Mouse (Mus musculus): ENCODE data around the gene Lifr. TPM values are rescaled to one million over a fixed set of nuclear protein-coding genes. Genes with fewer than 3 reads are reported as not detected.

Lifr gene
- polyA plus RNA-seq, 1 experiment from 2014 or later: 22.7 TPM

- Histone ChIP-seq H3K36me3 (ENCODE audit: control insufficient read depth, insufficient read depth, low read length) (peaks cover 21% of the 10 kb centered on the region), H3K4me1 (replicated peaks; ENCODE audit: control insufficient read depth, insufficient read depth, low read length) (0 out of 2 replicates have a peak, but pooled peaks cover 4% of the 10 kb centered on the region), H3K4me3 (ENCODE audit: low read length) (no peak overlapping the region), H3K9me3 (ENCODE audit: control insufficient read depth, low read length) (no peaks in the 10 kb centered on the region), H3K4me2 (ENCODE audit: low read depth, low read length) (no peak overlapping the region), H3K9ac (ENCODE audit: low read length) (no peak overlapping the region), H3K27me3 (ENCODE audit: control insufficient read depth, insufficient read depth, low read depth, low read length) (no peaks in the 10 kb centered on the region), H3K27ac (ENCODE audit: low read length) (no peak overlapping the region)
- ATAC-seq (ENCODE audit: low read depth): no peak
- 79% methylated on average over 7 of the region's 7 CpGs for WGBS
These were observed 82.9 kb downstream of the Lifr start for GRCm38 (mm10) chr15:7173346-7173745.

GRCm38 (mm10) chr15:7173776-7174175 is 83.4 kb downstream of the Lifr start:
- WGBS: 82% methylated on average over 8 of the region's 8 CpGs
- Histone ChIP-seq H3K9me3 (ENCODE audit: control insufficient read depth, low read length) (no peaks in the 10 kb centered on the region), H3K36me3 (ENCODE audit: control insufficient read depth, insufficient read depth, low read length) (peaks cover 22% of the 10 kb centered on the region), H3K4me3 (ENCODE audit: low read length) (no peak overlapping the region), H3K9ac (ENCODE audit: low read length) (no peak overlapping the region), H3K27me3 (ENCODE audit: control insufficient read depth, insufficient read depth, low read depth, low read length) (no peaks in the 10 kb centered on the region), H3K27ac (ENCODE audit: low read length) (no peak overlapping the region), H3K4me1 (replicated peaks; ENCODE audit: control insufficient read depth, insufficient read depth, low read length) (0 out of 2 replicates have a peak, but pooled peaks cover 4% of the 10 kb centered on the region), H3K4me2 (ENCODE audit: low read depth, low read length) (no peak overlapping the region)
- no peak for ATAC-seq (ENCODE audit: low read depth)

DNA sequence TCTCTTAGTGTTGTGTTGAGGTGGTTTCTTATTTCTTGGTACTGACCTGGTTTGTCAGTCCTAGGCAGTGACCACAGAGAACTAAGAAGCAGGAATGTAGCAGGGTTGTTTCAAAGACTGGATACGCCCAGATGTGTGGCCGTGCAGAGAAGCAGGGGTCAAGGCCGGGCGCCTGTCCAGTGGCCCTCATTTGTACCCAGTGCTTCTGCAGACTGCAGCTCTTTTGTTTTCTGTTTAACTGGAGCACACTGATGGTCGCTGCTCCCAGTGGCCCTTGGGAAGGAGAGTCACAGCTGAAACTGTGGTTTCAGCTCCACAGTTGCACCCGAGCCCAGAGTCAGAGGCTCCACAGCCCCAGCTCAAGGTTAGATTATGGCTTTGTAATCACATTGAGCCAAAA is 90.2 kb downstream of the Lifr start:
- Histone ChIP-seq H3K9ac (ENCODE audit: low read length) (no peak overlapping the region), H3K4me3 (ENCODE audit: low read length) (no peak overlapping the region), H3K4me1 (replicated peaks; ENCODE audit: control insufficient read depth, insufficient read depth, low read length) (no peaks in the 10 kb centered on the region), H3K9me3 (ENCODE audit: control insufficient read depth, low read length) (0 out of 2 replicates have a peak, but pooled peaks cover 2% of the 10 kb centered on the region), H3K36me3 (ENCODE audit: control insufficient read depth, insufficient read depth, low read length) (peaks cover 36% of the 10 kb centered on the region), H3K4me2 (ENCODE audit: low read depth, low read length) (no peak overlapping the region), H3K27me3 (ENCODE audit: control insufficient read depth, insufficient read depth, low read depth, low read length) (no peaks in the 10 kb centered on the region), H3K27ac (ENCODE audit: low read length) (no peak overlapping the region)
- 87% methylated on average over 6 of the region's 6 CpGs for WGBS
- ATAC-seq (ENCODE audit: low read depth): no peak

DNA sequence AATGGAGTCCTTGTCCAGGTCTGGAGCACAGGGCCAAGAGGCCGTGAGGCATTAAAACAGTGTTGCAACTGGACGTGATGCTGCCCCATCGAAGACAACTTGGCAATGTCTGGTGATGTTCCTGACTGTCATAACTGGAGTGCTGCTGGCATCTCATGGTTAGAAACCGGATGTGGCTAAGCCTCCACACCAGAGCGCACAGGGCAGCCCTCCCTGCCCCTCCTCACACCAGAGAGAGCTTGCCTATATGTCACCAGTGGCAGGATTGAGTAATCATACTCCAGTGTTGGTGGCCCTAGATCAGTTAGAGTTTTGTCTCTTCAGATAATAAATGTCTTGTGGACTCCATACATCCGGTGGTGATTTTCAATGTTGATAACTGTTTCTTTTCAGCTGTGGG is 97.3 kb downstream of the Lifr start:
- ATAC-seq (ENCODE audit: low read depth): no peak; the same call in 1 of the 2 replicates
- Histone ChIP-seq H3K27ac (ENCODE audit: low read length) (no peak overlapping the region), H3K36me3 (ENCODE audit: control insufficient read depth, insufficient read depth, low read length) (peaks cover 40% of the 10 kb centered on the region), H3K9me3 (ENCODE audit: control insufficient read depth, low read length) (0 out of 2 replicates have a peak, but pooled peaks cover 2% of the 10 kb centered on the region), H3K4me1 (replicated peaks; ENCODE audit: control insufficient read depth, insufficient read depth, low read length) (0 out of 2 replicates have a peak, but pooled peaks cover 5% of the 10 kb centered on the region), H3K4me3 (ENCODE audit: low read length) (no peak overlapping the region), H3K4me2 (ENCODE audit: low read depth, low read length) (no peak overlapping the region), H3K27me3 (ENCODE audit: control insufficient read depth, insufficient read depth, low read depth, low read length) (no peaks in the 10 kb centered on the region), H3K9ac (ENCODE audit: low read length) (no peak overlapping the region)
- WGBS: 75% methylated on average over 6 of the region's 6 CpGs

GRCm38 (mm10) chr15:7189678-7190454 is 99.5 kb downstream of the Lifr start:
- H3K4me2 ChIP-seq (ENCODE audit: low read depth, low read length): no peak overlapping the region
- peak overlapping the region; percentile 18; the same call in 1 of the 2 replicates for H3K27ac ChIP-seq (ENCODE audit: low read length)
- H3K36me3 ChIP-seq (ENCODE audit: control insufficient read depth, insufficient read depth, low read length): peaks cover 32% of the 10 kb centered on the region
- ATAC-seq (ENCODE audit: low read depth): peak; percentile 36; the same call in 1 of the 2 replicates
- 0 out of 2 replicates have a peak, but pooled peaks cover 2% of the 10 kb centered on the region for H3K9me3 ChIP-seq (ENCODE audit: control insufficient read depth, low read length)
- no peak overlapping the region for H3K4me3 ChIP-seq (ENCODE audit: low read length)
- H3K27me3 ChIP-seq (ENCODE audit: control insufficient read depth, insufficient read depth, low read depth, low read length): no peaks in the 10 kb centered on the region
- no peak overlapping the region for H3K9ac ChIP-seq (ENCODE audit: low read length)
- WGBS: 68% methylated on average over 22 of the region's 22 CpGs
- H3K4me1 ChIP-seq (replicated peaks; ENCODE audit: control insufficient read depth, insufficient read depth, low read length): peaks cover 14% of the 10 kb centered on the region

DNA sequence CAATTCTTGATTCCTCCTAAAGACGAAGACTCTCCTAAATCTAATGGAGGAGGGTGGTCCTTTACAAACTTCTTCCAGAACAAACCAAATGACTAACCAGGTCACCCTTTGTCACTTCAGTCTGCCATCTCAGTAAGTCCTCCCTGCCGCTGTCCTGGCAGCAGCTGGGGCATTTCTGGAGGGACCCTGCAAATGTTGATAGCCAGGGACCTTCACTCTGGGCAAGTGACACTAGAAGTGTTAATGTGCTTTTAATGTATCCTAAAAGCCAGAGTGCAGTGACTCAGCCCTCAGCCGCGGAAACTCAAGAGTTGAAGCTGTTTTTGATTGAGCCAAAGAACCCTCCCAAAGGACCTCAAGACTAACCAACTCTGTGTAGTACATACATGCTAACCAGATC is 100.7 kb downstream of the Lifr start:
- Histone ChIP-seq H3K4me2 (ENCODE audit: low read depth, low read length) (no peak overlapping the region), H3K9me3 (ENCODE audit: control insufficient read depth, low read length) (no peaks in the 10 kb centered on the region), H3K27me3 (ENCODE audit: control insufficient read depth, insufficient read depth, low read depth, low read length) (no peaks in the 10 kb centered on the region), H3K4me3 (ENCODE audit: low read length) (no peak overlapping the region), H3K36me3 (ENCODE audit: control insufficient read depth, insufficient read depth, low read length) (peaks cover 24% of the 10 kb centered on the region), H3K27ac (ENCODE audit: low read length) (0 out of 2 replicates have a peak overlapping the region, but pooled peaks have one; percentile 6), H3K4me1 (replicated peaks; ENCODE audit: control insufficient read depth, insufficient read depth, low read length) (peaks cover 18% of the 10 kb centered on the region), H3K9ac (ENCODE audit: low read length) (no peak overlapping the region)
- WGBS: 66% methylated on average over 4 of the region's 4 CpGs
- peak; percentile 6; the same call in 1 of the 2 replicates for ATAC-seq (ENCODE audit: low read depth)

- Histone ChIP-seq H3K9ac (ENCODE audit: low read length) (no peak overlapping the region), H3K27me3 (ENCODE audit: control insufficient read depth, insufficient read depth, low read depth, low read length) (no peaks in the 10 kb centered on the region), H3K27ac (ENCODE audit: low read length) (no peak overlapping the region), H3K4me3 (ENCODE audit: low read length) (no peak overlapping the region), H3K9me3 (ENCODE audit: control insufficient read depth, low read length) (no peaks in the 10 kb centered on the region), H3K4me1 (replicated peaks; ENCODE audit: control insufficient read depth, insufficient read depth, low read length) (peaks cover 18% of the 10 kb centered on the region), H3K36me3 (ENCODE audit: control insufficient read depth, insufficient read depth, low read length) (peaks cover 15% of the 10 kb centered on the region), H3K4me2 (ENCODE audit: low read depth, low read length) (no peak overlapping the region)
- 96% methylated on average over 2 of the region's 2 CpGs for whole genome bisulfite sequencing
- ATAC-seq (ENCODE audit: low read depth): no peak
These were observed 102.2 kb downstream of the Lifr start for GRCm38 (mm10) chr15:7192582-7192981.

DNA sequence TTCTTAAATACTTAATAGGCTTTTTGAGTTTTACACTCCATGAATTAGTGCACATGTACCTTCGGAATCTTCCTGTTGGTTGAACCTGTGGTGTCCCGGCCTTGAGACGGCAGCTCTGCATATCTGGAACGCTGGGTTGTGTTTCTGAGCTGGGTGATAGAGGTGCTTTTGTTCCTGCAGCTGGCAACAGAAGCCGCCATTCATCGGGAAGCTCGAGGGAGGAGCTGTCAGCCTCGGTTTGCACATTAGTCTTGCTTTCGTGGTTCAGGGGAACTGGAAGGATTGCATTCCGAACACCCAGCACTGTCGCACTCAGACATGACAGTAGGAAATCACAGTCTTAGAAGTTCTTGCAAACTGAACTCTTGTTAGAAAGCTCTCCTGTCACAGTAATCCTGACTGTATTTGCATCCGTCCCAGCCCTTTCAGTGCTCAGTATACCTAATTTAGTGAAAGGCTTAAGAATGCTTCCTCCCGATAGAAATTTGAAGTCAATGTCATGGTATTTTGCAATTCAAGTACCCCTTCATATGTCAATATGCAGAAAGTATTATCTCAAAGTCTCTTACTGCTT is 103.8 kb downstream of the Lifr start:
- 34% methylated on average over 13 of the region's 13 CpGs for WGBS
- Histone ChIP-seq H3K9ac (ENCODE audit: low read length) (no peak overlapping the region), H3K9me3 (ENCODE audit: control insufficient read depth, low read length) (no peaks in the 10 kb centered on the region), H3K27me3 (ENCODE audit: control insufficient read depth, insufficient read depth, low read depth, low read length) (no peaks in the 10 kb centered on the region), H3K4me1 (replicated peaks; ENCODE audit: control insufficient read depth, insufficient read depth, low read length) (peaks cover 20% of the 10 kb centered on the region), H3K4me3 (ENCODE audit: low read length) (no peak overlapping the region), H3K36me3 (ENCODE audit: control insufficient read depth, insufficient read depth, low read length) (peaks cover 11% of the 10 kb centered on the region), H3K27ac (ENCODE audit: low read length) (peak overlapping the region; percentile 45), H3K4me2 (ENCODE audit: low read depth, low read length) (no peak overlapping the region)
- peak; percentile 5; the same call in 1 of the 2 replicates for ATAC-seq (ENCODE audit: low read depth)

DNA sequence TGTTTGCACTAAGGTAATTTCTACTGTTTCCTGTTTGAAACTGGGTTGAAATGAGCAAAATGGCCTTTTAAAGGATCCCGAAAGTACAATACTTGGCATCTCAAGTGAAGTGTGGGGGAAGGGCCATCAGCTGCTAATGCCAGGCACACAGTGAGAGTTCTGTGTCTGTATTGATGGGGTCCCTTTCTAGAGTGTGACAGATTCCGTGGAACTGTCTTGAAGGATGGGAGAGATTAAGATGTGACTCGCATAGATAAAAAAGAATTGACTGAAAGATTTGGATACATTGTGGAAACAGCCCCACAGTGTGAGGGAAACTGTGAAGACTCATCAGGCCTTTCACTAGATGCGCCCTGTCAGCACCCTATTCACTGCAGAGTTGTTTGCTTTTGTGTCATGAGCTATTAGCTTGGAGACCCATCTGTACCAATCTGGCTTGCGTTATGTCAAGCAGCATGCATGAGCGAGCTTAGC is 104.4 kb downstream of the Lifr start:
- Histone ChIP-seq H3K4me2 (ENCODE audit: low read depth, low read length) (no peak overlapping the region), H3K4me3 (ENCODE audit: low read length) (no peak overlapping the region), H3K36me3 (ENCODE audit: control insufficient read depth, insufficient read depth, low read length) (peaks cover 10% of the 10 kb centered on the region), H3K9ac (ENCODE audit: low read length) (no peak overlapping the region), H3K9me3 (ENCODE audit: control insufficient read depth, low read length) (no peaks in the 10 kb centered on the region), H3K27ac (ENCODE audit: low read length) (peak overlapping the region; percentile 28; the same call in 1 of the 2 replicates), H3K4me1 (replicated peaks; ENCODE audit: control insufficient read depth, insufficient read depth, low read length) (peaks cover 19% of the 10 kb centered on the region), H3K27me3 (ENCODE audit: control insufficient read depth, insufficient read depth, low read depth, low read length) (no peaks in the 10 kb centered on the region)
- no peak for ATAC-seq (ENCODE audit: low read depth)
- 60% methylated on average over 6 of the region's 6 CpGs for WGBS

All from lung, embryonic 16.5 days (tissue).